Mouse (Mus musculus): Measurements from ENCODE around the gene Mprip. TPM values are rescaled to one million over a fixed set of nuclear protein-coding genes. Genes with fewer than 3 reads are reported as not detected.

Mprip gene
- polyA plus RNA-seq, 2 experiments = 87.1 to 122 TPM

DNA sequence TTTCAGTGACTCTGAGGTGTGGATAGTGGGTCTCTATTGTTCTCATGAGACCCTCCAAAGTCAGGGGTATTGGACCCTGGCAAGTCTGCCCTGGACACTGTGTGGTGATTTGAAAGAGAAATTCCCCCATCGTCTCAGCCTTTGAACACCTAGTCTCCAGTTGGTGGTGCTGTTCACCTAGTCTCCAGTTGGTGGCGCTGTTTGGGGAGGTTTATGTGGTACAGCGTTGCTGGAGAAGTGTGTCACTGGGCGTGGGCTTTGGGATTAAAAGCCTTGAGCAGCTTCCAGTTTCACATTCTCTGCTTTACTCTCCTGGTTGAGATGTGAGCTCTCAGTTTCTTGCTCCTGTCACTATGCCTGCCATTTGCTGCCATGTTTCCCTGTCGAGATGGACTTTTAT lies 28.1 kb upstream of the Mprip start:
- H3K27me3 ChIP-seq (ENCODE audit: control insufficient read depth, insufficient read depth, low read length) = no peaks in the 10 kb centered on the region
- no peaks in the 10 kb centered on the region for H3K9me3 ChIP-seq (ENCODE audit: control insufficient read depth, low read length)
- no peak for ATAC-seq (ENCODE audit: low FRiP score, low read depth)

DNA sequence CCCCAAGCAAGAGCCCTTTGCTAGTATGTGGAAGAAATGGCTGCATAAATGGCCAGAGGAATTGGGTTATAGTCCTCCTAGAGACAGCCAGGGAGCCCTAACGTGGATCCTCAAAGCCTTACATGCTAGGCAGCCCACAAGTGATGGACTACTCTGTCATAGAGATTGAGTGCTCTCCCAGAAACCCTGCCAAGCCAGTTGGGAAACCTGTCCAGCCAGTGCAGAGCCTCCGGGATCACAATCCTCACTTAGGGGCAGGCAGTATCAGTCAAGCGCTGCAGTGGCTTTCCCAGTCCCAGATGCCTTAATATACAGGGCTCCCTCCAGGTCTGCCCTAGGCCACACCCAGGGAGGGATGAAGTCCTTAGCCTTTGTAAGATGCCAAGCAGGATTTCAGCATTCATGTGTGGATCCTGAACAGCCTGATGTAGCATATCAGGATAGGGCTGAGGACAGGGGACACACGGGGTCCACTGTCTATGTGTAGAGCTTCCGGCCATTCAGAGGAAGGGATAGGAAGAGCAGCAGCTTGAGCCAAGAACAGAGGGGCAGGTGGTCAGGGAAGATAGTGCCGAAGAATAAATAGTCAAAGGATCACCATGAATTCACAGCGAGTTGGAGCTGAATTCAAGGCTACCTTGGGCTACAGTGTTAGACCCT lies 27.0 kb upstream of the Mprip start:
- no peaks in the 10 kb centered on the region for H3K4me1 ChIP-seq (ENCODE audit: control insufficient read depth, insufficient read depth, low read length)
- WGBS = 80% methylated on average over 7 of the region's 7 CpGs
- TF ChIP-seq POLR2A (IDR thresholded peaks at IDR 0.05; ENCODE audit: borderline replicate concordance, extremely low read depth, insufficient read depth, insufficient read length) = no peak
- H3K9me3 ChIP-seq (ENCODE audit: control insufficient read depth, low read length) = no peaks in the 10 kb centered on the region
- peak; percentile 20 for DNase-seq (ENCODE audit: low spot score)
- no peak overlapping the region for H3K27ac ChIP-seq (replicated peaks; ENCODE audit: low read depth, low read length)
- no peak overlapping the region for H3K4me3 ChIP-seq (replicated peaks; ENCODE audit: low read length)
- H3K36me3 ChIP-seq (ENCODE audit: control insufficient read depth, insufficient read depth, low read length) = no peaks in the 10 kb centered on the region
- no peak overlapping the region for H3K9ac ChIP-seq (ENCODE audit: low read depth, low read length, severe bottlenecking)
- H3K27me3 ChIP-seq (ENCODE audit: control insufficient read depth, insufficient read depth, low read length) = no peaks in the 10 kb centered on the region
- no peak for ATAC-seq (ENCODE audit: low FRiP score, low read depth)
- no peak overlapping the region for H3K4me2 ChIP-seq (replicated peaks; ENCODE audit: low read depth, low read length, severe bottlenecking)

More for the DNA sequence above, 28.1 kb upstream of the Mprip start:
- H3K4me2 ChIP-seq (replicated peaks; ENCODE audit: low read depth, low read length, severe bottlenecking) = no peak overlapping the region
- no peak for TF ChIP-seq POLR2A (IDR thresholded peaks at IDR 0.05; ENCODE audit: borderline replicate concordance, extremely low read depth, insufficient read depth, insufficient read length)
- no peaks in the 10 kb centered on the region for H3K4me1 ChIP-seq (ENCODE audit: control insufficient read depth, insufficient read depth, low read length)
- H3K9ac ChIP-seq (ENCODE audit: low read depth, low read length, severe bottlenecking) = no peak overlapping the region
- H3K27ac ChIP-seq (replicated peaks; ENCODE audit: low read depth, low read length) = no peak overlapping the region
- peak; percentile 18 for DNase-seq (ENCODE audit: low spot score)
- no peak overlapping the region for H3K4me3 ChIP-seq (replicated peaks; ENCODE audit: low read length)
- WGBS = 26% methylated on average over 5 of the region's 5 CpGs
- no peaks in the 10 kb centered on the region for H3K36me3 ChIP-seq (ENCODE audit: control insufficient read depth, insufficient read depth, low read length)

DNA sequence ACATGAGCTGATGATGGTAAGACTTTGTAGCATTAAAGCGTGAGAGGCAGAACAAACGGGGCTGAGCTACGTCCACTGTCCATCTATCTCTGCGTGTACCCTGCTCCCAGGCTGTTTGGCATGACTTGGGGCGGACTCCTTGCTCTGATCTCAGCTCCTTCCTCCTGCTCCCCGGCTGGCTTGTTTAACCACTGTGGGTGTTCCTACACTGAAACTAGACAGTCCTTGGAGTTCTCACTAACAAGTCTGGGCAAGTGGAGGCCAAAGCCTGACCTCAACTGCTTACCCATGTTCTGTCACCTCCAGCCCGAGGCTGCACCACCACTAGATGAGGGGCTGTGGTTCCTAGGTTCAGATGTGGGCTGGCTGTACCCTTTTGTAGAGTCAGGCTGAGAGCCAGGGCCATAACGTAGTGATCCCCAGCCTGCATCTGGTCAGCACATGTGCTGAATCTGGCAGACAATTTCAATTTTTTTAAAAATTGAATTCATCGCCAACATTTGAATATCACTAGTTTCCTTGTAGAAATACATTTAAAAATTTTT lies 25.8 kb upstream of the Mprip start:
- H3K4me2 ChIP-seq (replicated peaks; ENCODE audit: low read depth, low read length, severe bottlenecking) = no peak overlapping the region
- 50% methylated on average over 9 of the region's 9 CpGs for WGBS
- peak; percentile 36 for DNase-seq (ENCODE audit: low spot score)

DNA sequence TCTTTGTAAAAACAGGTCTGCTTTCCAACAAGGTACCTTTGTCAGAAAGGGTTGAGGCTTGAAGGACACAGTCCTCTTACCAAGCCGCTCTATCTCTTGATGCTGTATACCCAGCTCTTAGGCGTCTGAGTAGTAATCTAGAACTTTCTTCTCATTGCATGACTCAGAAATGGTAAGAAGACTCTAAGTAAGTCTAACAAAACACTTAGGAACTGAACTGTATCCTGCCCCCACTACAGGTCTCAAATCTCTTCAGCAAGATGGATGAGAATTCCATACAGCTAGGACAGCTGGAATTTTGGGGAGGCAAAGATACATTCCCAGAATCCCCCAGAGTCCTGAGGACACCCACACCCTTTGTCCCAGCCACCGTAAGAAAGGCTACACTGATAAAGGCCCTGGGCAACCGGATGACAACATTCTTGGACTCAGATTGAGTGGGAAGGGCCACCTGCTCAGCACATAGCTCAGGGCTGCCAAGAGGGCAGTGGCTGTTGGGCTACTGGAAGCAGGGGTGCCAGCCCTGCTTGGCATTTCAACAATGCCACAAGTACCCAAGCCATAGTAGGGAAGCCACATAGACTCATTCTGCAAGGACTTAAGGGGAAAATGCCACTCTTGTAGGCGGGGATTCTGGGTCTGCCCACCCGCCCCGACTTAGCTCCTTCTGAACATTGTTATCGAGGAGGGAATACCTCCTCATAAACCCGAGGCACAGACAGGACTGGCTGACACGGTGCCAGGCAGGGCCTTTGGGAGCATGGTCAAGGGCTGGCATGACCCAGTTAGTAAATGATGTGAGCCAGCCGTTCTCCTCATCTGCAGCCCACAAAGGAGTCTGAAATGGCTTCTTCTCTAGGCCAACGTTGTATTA lies 25.0 kb upstream of the Mprip start:
- 77% methylated on average over 12 of the region's 12 CpGs for WGBS
- DNase-seq (ENCODE audit: low spot score) (no peak), ATAC-seq (ENCODE audit: low FRiP score, low read depth) (no peak)
- Histone ChIP-seq H3K9ac (ENCODE audit: low read depth, low read length, severe bottlenecking) (no peak overlapping the region), H3K4me1 (ENCODE audit: control insufficient read depth, insufficient read depth, low read length) (no peaks in the 10 kb centered on the region), H3K27ac (replicated peaks; ENCODE audit: low read depth, low read length) (no peak overlapping the region), H3K4me3 (replicated peaks; ENCODE audit: low read length) (no peak overlapping the region), H3K9me3 (ENCODE audit: control insufficient read depth, low read length) (no peaks in the 10 kb centered on the region), H3K27me3 (ENCODE audit: control insufficient read depth, insufficient read depth, low read length) (no peaks in the 10 kb centered on the region), H3K36me3 (ENCODE audit: control insufficient read depth, insufficient read depth, low read length) (no peaks in the 10 kb centered on the region), H3K4me2 (replicated peaks; ENCODE audit: low read depth, low read length, severe bottlenecking) (no peak overlapping the region)
- TF ChIP-seq POLR2A (IDR thresholded peaks at IDR 0.05; ENCODE audit: borderline replicate concordance, extremely low read depth, insufficient read depth, insufficient read length) = no peak

More for the DNA sequence above, 25.8 kb upstream of the Mprip start:
- Histone ChIP-seq H3K36me3 (ENCODE audit: control insufficient read depth, insufficient read depth, low read length) (no peaks in the 10 kb centered on the region), H3K27ac (replicated peaks; ENCODE audit: low read depth, low read length) (no peak overlapping the region), H3K9me3 (ENCODE audit: control insufficient read depth, low read length) (no peaks in the 10 kb centered on the region), H3K27me3 (ENCODE audit: control insufficient read depth, insufficient read depth, low read length) (no peaks in the 10 kb centered on the region), H3K4me3 (replicated peaks; ENCODE audit: low read length) (no peak overlapping the region), H3K9ac (ENCODE audit: low read depth, low read length, severe bottlenecking) (no peak overlapping the region), H3K4me1 (ENCODE audit: control insufficient read depth, insufficient read depth, low read length) (no peaks in the 10 kb centered on the region)
- no peak for ATAC-seq (ENCODE audit: low FRiP score, low read depth)
- TF ChIP-seq POLR2A (IDR thresholded peaks at IDR 0.05; ENCODE audit: borderline replicate concordance, extremely low read depth, insufficient read depth, insufficient read length) = no peak

DNA sequence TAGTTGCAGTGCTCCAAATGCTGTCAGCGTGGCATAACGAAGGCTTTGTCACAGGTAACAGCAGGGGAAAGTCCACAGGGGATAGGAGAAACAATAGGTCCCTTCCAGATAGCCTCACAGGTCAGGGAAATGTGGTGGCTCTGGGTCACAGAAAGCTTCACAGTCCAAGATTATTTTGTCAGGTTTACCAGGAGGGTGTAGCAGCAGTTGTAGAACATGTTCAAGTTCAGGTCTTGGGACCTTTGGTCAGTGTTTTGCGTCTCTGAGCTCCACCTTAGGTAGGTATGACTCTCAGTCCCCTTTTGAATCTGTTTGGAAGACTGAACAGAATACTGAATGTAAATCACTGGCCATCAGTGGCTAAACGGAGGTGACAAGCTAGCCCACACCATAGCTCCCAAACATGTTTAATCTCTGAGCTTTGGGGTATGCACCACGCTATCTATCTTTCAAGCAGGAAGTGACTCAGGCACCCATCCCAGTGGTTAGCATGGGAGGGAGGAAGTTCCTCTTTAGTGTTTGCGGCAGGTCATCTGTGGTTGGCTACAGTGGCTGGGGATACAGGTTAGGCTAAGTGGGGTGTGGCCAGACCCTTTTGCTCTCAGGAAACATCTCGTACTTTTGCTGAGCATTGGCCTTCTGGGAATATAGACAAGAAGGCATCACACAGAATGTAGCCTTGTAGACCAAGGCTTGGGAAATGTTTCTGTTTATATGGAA lies 24.2 kb upstream of the Mprip start:
- no peaks in the 10 kb centered on the region for H3K36me3 ChIP-seq (ENCODE audit: control insufficient read depth, insufficient read depth, low read length)
- H3K9me3 ChIP-seq (ENCODE audit: control insufficient read depth, low read length) = no peaks in the 10 kb centered on the region
- 82% methylated on average over 7 of the region's 7 CpGs for WGBS
- no peak overlapping the region for H3K4me2 ChIP-seq (replicated peaks; ENCODE audit: low read depth, low read length, severe bottlenecking)
- no peak for TF ChIP-seq POLR2A (IDR thresholded peaks at IDR 0.05; ENCODE audit: borderline replicate concordance, extremely low read depth, insufficient read depth, insufficient read length)
- no peaks in the 10 kb centered on the region for H3K4me1 ChIP-seq (ENCODE audit: control insufficient read depth, insufficient read depth, low read length)
- no peak overlapping the region for H3K27ac ChIP-seq (replicated peaks; ENCODE audit: low read depth, low read length)
- H3K4me3 ChIP-seq (replicated peaks; ENCODE audit: low read length) = no peak overlapping the region
- H3K27me3 ChIP-seq (ENCODE audit: control insufficient read depth, insufficient read depth, low read length) = no peaks in the 10 kb centered on the region
- no peak for DNase-seq (ENCODE audit: low spot score)
- no peak for ATAC-seq (ENCODE audit: low FRiP score, low read depth)
- H3K9ac ChIP-seq (ENCODE audit: low read depth, low read length, severe bottlenecking) = no peak overlapping the region
